Mouse (Mus musculus) ovary, postnatal 36 days (tissue): Measurements from ENCODE around the gene Cnn3.

Experiments
- DNase-seq: peaks from one replicate; pipeline ENCODE4 v3.0.0; 2022; ENCODE audit warnings: low spot score, mixed read lengths

The Cnn3 gene

GRCm38 (mm10) chr3:121418850-121419435, 7.4 kb upstream of the Cnn3 start:
- DNase-seq = no peak

DNA sequence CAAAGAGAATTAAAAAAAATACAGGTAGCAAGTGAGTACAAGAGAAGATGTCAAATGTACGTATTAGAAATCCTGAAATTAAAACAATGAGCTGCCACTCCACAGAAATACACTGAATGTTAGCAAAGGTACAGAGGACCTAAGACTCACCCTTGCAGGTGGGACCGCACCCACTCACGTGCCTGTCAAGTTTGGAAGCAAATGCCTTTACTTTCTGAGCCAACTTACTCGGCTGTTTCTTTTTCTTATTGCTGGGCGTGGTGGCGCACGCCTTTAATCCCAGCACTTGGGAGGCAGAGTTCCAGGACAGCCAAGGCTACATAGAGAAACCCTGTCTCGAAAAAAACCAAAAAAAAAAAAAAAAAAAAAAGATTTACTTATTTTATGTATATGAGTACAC, 3.9 kb upstream of the Cnn3 start:
- no peak for DNase-seq

- DNase-seq = peak; percentile 85
Measured at GRCm38 (mm10) chr3:121426621-121427519, 573 bp downstream of the Cnn3 start.

- DNase-seq = peak; percentile 55
Measured at GRCm38 (mm10) chr3:121427520-121427908, 1.2 kb downstream of the Cnn3 start.

GRCm38 (mm10) chr3:121428230-121428629, 1.9 kb downstream of the Cnn3 start:
- DNase-seq = no peak

GRCm38 (mm10) chr3:121428696-121429259, 2.5 kb downstream of the Cnn3 start:
- DNase-seq = no peak

- DNase-seq = no peak
Measured at GRCm38 (mm10) chr3:121429469-121429868, 3.2 kb downstream of the Cnn3 start.

- DNase-seq = no peak
Measured at GRCm38 (mm10) chr3:121430289-121430936, 4.1 kb downstream of the Cnn3 start.

GRCm38 (mm10) chr3:121433359-121433758, 7.1 kb downstream of the Cnn3 start:
- DNase-seq = no peak

GRCm38 (mm10) chr3:121433968-121434533, 7.8 kb downstream of the Cnn3 start:
- no peak for DNase-seq

DNA sequence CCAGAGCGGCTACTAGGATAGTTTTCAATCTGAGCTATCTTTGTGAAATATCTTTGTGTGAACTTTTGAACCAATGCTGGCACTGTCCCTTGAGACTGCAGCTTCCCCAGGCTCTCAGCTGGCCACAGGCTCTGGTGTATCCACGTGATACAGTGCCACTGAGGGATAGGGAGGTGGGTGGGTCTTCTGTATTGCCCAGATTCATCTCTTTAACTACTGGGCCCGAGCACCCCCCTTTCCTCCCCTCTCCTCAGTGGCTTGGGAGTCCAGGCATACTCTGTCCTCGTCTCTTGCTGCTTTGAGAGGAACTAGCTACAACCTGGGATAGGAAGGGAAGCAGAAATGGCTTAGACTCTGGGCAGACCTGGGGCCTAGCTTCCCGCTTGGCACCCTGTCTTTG, 9.0 kb downstream of the Cnn3 start:
- no peak for DNase-seq

DNA sequence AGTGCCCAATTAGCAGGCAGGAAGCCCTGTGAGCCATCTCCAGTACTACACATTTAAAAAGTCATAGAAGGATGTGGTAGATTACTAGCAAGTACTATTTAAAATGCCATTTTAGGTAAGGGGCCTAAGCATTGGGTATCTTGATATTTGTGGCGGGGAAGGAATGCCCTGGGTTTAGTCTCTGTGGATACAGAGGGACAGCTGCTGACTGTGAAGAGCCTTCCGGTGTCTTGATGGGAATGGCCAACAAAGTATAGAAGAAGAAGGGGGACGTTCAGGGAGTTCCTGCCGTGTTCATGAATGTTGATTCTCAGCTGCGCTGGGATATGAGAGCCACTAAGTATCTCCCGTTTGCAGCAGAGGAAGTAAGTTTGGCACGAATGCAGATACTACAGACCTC, 10.8 kb downstream of the Cnn3 start:
- no peak for DNase-seq

DNA sequence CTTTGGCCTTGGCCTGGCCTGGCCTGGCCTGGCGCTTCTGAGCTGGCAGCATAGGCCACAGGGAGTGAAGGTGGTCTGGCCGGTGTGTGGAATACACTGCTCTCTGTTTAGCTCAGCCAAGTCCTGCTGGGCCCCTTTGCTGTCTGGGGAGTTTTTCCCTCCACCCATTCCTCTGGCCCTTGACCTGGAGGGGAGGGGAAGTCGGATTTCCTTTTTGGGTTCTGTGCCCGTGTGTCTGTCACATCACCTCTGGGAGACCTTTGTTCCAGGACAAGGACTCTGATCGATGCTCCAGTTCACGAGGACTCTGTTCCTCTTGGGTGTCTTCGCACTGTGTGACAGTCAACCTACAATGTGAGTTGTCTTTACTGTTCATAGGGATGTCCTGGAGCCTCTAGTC, 11.7 kb downstream of the Cnn3 start:
- DNase-seq = no peak

DNA sequence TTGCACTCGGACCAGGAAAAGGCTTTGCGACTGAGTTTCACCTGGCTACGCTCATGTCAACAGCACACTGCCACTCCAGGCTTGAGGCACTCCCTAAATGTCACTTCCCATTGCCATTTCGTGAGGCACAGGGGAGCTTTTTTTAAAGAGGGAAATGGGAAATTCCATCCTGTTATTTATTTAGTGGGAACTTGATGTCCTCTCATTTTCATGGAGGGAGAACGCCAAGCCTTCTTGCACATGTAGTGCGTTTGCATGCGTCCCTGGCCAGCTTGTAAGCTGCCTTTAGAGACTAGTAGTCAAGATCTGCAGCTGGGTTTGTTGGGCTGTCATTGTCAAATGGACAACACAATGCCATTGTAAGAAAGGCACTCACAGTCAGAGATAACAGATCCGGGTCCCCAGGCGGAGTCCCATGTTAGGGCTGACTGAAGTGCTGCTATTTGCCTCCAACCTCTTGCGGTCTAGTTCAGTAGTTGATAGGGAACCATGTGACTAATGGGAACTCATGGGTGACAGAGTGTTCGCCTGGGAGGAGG, 13.4 kb downstream of the Cnn3 start:
- DNase-seq = no peak

DNA sequence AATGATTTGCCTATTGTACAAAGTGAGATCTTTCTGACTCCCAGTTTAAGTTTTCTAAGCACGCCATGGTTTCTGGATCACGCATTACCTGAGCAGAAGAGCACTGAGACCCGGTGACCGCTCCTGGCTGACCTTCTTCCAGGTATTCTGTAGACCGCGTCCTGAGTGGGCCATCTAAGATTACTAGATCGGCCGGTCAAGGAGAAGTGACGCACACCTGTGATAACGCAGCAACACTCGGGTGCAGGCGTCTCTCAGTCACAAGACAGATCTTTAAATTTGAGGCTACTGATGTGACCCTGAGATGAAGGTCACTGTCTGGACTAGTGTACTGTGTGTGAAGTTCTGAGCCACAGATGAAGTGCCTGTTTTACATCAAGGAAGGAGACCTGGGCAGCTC, 15.2 kb downstream of the Cnn3 start:
- no peak for DNase-seq

GRCm38 (mm10) chr3:121442288-121442687, 16.0 kb downstream of the Cnn3 start:
- no peak for DNase-seq

GRCm38 (mm10) chr3:121443861-121444271, 17.6 kb downstream of the Cnn3 start:
- DNase-seq = no peak

- DNase-seq = no peak
Measured at GRCm38 (mm10) chr3:121444414-121444813, 18.1 kb downstream of the Cnn3 start.

DNA sequence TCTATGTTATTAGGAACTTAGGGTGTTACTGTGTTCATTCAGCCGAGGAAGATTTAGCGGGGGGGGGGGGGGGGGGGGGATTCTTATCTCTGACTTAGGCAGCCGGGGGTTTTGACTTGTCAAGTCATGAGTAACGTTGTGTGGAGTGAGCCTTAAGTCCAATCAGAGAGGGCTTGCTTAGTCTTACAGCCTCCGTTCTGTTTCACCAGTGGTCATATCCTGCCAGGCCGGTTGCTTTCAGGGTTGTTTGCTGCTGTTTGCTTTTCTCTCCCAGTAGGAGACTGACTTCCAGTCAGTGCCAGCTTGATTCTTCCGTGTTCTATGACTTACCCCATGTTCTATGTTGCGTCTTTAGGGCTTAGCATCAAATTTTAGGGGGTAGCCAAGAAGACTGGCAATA, 20.2 kb downstream of the Cnn3 start:
- DNase-seq = no peak

GRCm38 (mm10) chr3:121448029-121448468, 21.8 kb downstream of the Cnn3 start:
- DNase-seq = no peak

GRCm38 (mm10) chr3:121448606-121449005, 22.3 kb downstream of the Cnn3 start:
- DNase-seq = no peak

GRCm38 (mm10) chr3:121449527-121449926, 23.2 kb downstream of the Cnn3 start:
- no peak for DNase-seq
